8 mouse cellular contexts compared by ENCODE assay signal in the genomic region with DNA sequence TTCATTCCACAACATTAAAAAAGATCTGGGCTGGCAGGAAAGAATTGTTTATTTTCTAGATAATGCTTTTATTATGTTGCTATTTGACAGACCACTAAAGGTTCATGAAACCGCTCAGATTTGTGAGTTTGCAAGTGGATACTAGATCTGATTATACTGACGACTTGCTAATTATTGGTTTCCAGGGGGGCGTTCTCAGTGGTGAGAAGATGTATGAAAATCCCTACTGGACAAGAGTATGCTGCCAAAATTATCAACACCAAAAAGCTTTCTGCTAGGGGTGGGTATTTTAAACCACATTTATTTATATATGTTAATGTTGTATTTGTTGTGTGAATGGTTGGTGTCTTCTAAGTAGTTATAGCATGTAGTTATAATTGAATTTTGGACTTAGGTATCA. TPM values are rescaled to one million over a fixed set of nuclear protein-coding genes. Genes with fewer than 3 reads are reported as not detected.
A peak's percentile ranks its signal among the peaks of the same experiment; 100 is the strongest.
DNase-seq lines count a peak whose midpoint lies in the region; ATAC-seq and TF ChIP-seq lines count a peak whose summit lies in the region.

No protein-coding gene starts in this region.

- H3K27ac ChIP-seq in heart, embryonic 11.5 days (ENCODE audit: low read depth, low read length), result no peak overlapping the region
- no peak overlapping the region for H3K27ac ChIP-seq in forebrain, embryonic 15.5 days (replicated peaks)
- no peak overlapping the region; the same call in 1 of the 2 replicates for H3K27ac ChIP-seq in macrophage
- H3K27ac ChIP-seq in thymus, adult 2 months (ENCODE audit: control insufficient read depth, insufficient read depth, low read length), result no peak overlapping the region

- no peak for TF ChIP-seq POLR2A in thymus, adult 2 months (IDR thresholded peaks at IDR 0.05; ENCODE audit: control insufficient read depth, extremely low read depth, insufficient read depth, low read length, poor library complexity)

- H3K4me1 ChIP-seq in heart, embryonic 11.5 days (ENCODE audit: control insufficient read depth, insufficient read depth, low read length), result 0 out of 2 replicates have a peak, but pooled peaks cover 5% of the 10 kb centered on the region
- H3K4me1 ChIP-seq in forebrain, embryonic 15.5 days, result peaks cover 25% of the 10 kb centered on the region
- no peaks in the 10 kb centered on the region for H3K4me1 ChIP-seq in thymus, adult 2 months (replicated peaks; ENCODE audit: control insufficient read depth, insufficient read depth, low read length)

- H3K36me3 ChIP-seq in heart, embryonic 11.5 days (ENCODE audit: control insufficient read depth, insufficient read depth, low read length), result peaks cover 11% of the 10 kb centered on the region
- no peaks in the 10 kb centered on the region for H3K36me3 ChIP-seq in forebrain, embryonic 15.5 days
- peaks cover 10% of the 10 kb centered on the region; the same call in 1 of the 2 replicates for H3K36me3 ChIP-seq in macrophage (ENCODE audit: inconsistent target)
- no peaks in the 10 kb centered on the region for H3K36me3 ChIP-seq in thymus, adult 2 months (ENCODE audit: control insufficient read depth, insufficient read depth, low read length)

- DNase-seq in heart, postnatal 4 days, result no peak
- DNase-seq in 3T3-L1 (ENCODE audit: low read depth, low spot score), result peak; percentile 24
- no peak for DNase-seq in spleen, postnatal 36 days (ENCODE audit: low spot score in 2 of 2)
- no peak for DNase-seq in thymus, adult 2 months
- no peak for DNase-seq in lung, adult 18-20 months

- H3K9ac ChIP-seq in heart, embryonic 11.5 days (ENCODE audit: low read depth, low read length), result no peak overlapping the region
- 0 out of 2 replicates have a peak overlapping the region, but pooled peaks have one; percentile 61 for H3K9ac ChIP-seq in forebrain, embryonic 15.5 days (replicated peaks)

- peaks cover 4% of the 10 kb centered on the region for H3K9me3 ChIP-seq in heart, embryonic 11.5 days (replicated peaks; ENCODE audit: control insufficient read depth, low read length)
- no peaks in the 10 kb centered on the region for H3K9me3 ChIP-seq in forebrain, embryonic 15.5 days

- ATAC-seq in heart, embryonic 11.5 days (replicated peaks; ENCODE audit: insufficient number of reproducible peaks, low FRiP score, low TSS enrichment), result no peak
- ATAC-seq in forebrain, embryonic 15.5 days (replicated peaks), result no peak

- no peak for TF ChIP-seq CTCF in thymus, adult 2 months (IDR thresholded peaks at IDR 0.05; ENCODE audit: borderline replicate concordance, control insufficient read depth, extremely low read depth, insufficient read depth, low read length, poor library complexity)

- H3K4me3 ChIP-seq in heart, embryonic 11.5 days (ENCODE audit: low read depth, low read length), result peak overlapping the region; percentile 87
- peak overlapping the region; percentile 64 for H3K4me3 ChIP-seq in forebrain, embryonic 15.5 days
- peak overlapping the region; percentile 97 for H3K4me3 ChIP-seq in macrophage (ENCODE audit: inconsistent target)
- H3K4me3 ChIP-seq in thymus, adult 2 months (ENCODE audit: control insufficient read depth, insufficient read depth, low read length), result no peak overlapping the region

- 40% methylated on average over 3 of the region's 3 CpGs for WGBS in heart, embryonic 11.5 days (ENCODE audit: insufficient replicate concordance)
- 19% methylated on average over 3 of the region's 3 CpGs for WGBS in forebrain, embryonic 15.5 days
- WGBS in macrophage (ENCODE audit: missing documents), result 89% methylated on average over 3 of the region's 3 CpGs
- WGBS in thymus, adult 2 months, result 94% methylated on average over 3 of the region's 3 CpGs

- H3K79me2 ChIP-seq in macrophage (ENCODE audit: inconsistent target), result peaks cover 64% of the 10 kb centered on the region

- H3K27me3 ChIP-seq in heart, embryonic 11.5 days (ENCODE audit: control insufficient read depth, insufficient read depth, low read length), result no peaks in the 10 kb centered on the region
- H3K27me3 ChIP-seq in forebrain, embryonic 15.5 days, result no peaks in the 10 kb centered on the region
- no peaks in the 10 kb centered on the region for H3K27me3 ChIP-seq in thymus, adult 2 months (ENCODE audit: control insufficient read depth, insufficient read depth, low read length)

- peak overlapping the region; percentile 79 for H3K4me2 ChIP-seq in heart, embryonic 11.5 days
- peak overlapping the region; percentile 88 for H3K4me2 ChIP-seq in forebrain, embryonic 15.5 days (replicated peaks)

RNA-seq across cellular contexts. Expression of gene Camk2d, which starts 2.8 kb away (rescaled TPM):
- polyA plus RNA-seq in heart, embryonic 11.5 days (2014; fragmentation: Nextera tagmentation; extraction: Ambion mirVana), result 106 and 114 TPM in 2 replicates
- 100 to 1,000 TPM; 208 to 210 TPM for total RNA-seq in heart, postnatal 4 days (2021)
- polyA plus RNA-seq in forebrain, embryonic 15.5 days (2015; fragmentation: Nextera tagmentation; extraction: Ambion mirVana), result 29.9 and 30.7 TPM in 2 replicates
- 1,000 to 10,000 TPM in 2 of 26 experiments, 100 to 1,000 TPM in 24; 279 to 1,204 (median 350) TPM for total RNA-seq in macrophage (2018; cell fraction: chromatin; rRNA removed)
- total RNA-seq in macrophage (2018; cell fraction: cytosol; rRNA removed), result 100 to 1,000 TPM in 2 of 26 experiments, 10 to 100 TPM in 24; 62.6 to 103 (median 86.1) TPM
- 1,000 to 10,000 TPM in 1 of 26 experiments, 100 to 1,000 TPM in 25; 170 to 1,142 (median 219) TPM for total RNA-seq in macrophage (2018; cell fraction: nucleus; rRNA removed)
- polyA plus RNA-seq in macrophage (2018), result 34.7 to 93.5 TPM (median 69.7 TPM) in 3 replicates
- 40.1 and 41.5 TPM in 2 replicates for polyA plus RNA-seq in thymus, adult 2 months (2012; rRNA removed)
